ENCODE assay signal across 20 mouse cellular contexts in genomic region chr14:30473605-30474004, GRCm38 (mm10).
"Had no signal": no experiment of that assay in that cellular context is flagged by ENCODE, and none has a peak within 500 bp of the region (broad histone marks: within the 10 kb centered on the region; RNA-seq: fewer than 3 reads in every experiment).

No protein-coding gene starts in this region.

- H3K9ac ChIP-seq: limb, embryonic 12.5 days; limb, embryonic 15.5 days; liver, embryonic 14.5 days; liver, postnatal 0 days; lung, embryonic 14.5 days; midbrain, embryonic 12.5 days; midbrain, embryonic 15.5 days; neural tube, embryonic 12.5 days; neural tube, embryonic 15.5 days had no signal

- ATAC-seq: liver, postnatal 0 days; lung, postnatal 0 days; midbrain, embryonic 15.5 days had no signal

- H3K36me3 ChIP-seq: limb, embryonic 12.5 days; limb, embryonic 15.5 days; midbrain, embryonic 12.5 days; midbrain, embryonic 15.5 days; neural tube, embryonic 12.5 days; neural tube, embryonic 15.5 days had no signal

- H3K27me3 ChIP-seq: limb, embryonic 15.5 days; midbrain, embryonic 15.5 days; neural tube, embryonic 12.5 days; neural tube, embryonic 15.5 days had no signal

- H3K4me2 ChIP-seq: limb, embryonic 12.5 days; limb, embryonic 15.5 days; liver, embryonic 11.5 days; lung, embryonic 14.5 days; midbrain, embryonic 12.5 days; midbrain, embryonic 15.5 days; neural tube, embryonic 12.5 days; neural tube, embryonic 15.5 days had no signal

- DNase-seq: kidney, postnatal 36 days; layer of hippocampus, postnatal 36 days; left cerebral cortex, postnatal 4 days; liver, postnatal 0 days; lung, embryonic 14.5 days; right cerebral cortex, postnatal 25 days; thymus, adult 18-20 months; thymus, postnatal 36 days had no signal

- H3K27ac ChIP-seq: kidney, postnatal 0 days; left cerebral cortex, adult 2 months; limb, embryonic 12.5 days; limb, embryonic 15.5 days; liver, embryonic 14.5 days; macrophage; midbrain, embryonic 12.5 days; midbrain, embryonic 15.5 days; neural tube, embryonic 12.5 days; neural tube, embryonic 15.5 days had no signal

- H3K4me1 ChIP-seq: limb, embryonic 12.5 days; limb, embryonic 15.5 days; midbrain, embryonic 12.5 days; midbrain, embryonic 15.5 days; neural tube, embryonic 12.5 days; neural tube, embryonic 15.5 days had no signal

- H3K4me3 ChIP-seq: left cerebral cortex, adult 2 months; limb, embryonic 12.5 days; limb, embryonic 15.5 days; midbrain, embryonic 12.5 days; midbrain, embryonic 15.5 days; neural tube, embryonic 12.5 days; neural tube, embryonic 15.5 days had no signal

- H3K9me3 ChIP-seq: limb, embryonic 12.5 days; limb, embryonic 15.5 days; midbrain, embryonic 12.5 days; midbrain, embryonic 15.5 days; neural tube, embryonic 12.5 days; neural tube, embryonic 15.5 days had no signal
